Mouse (Mus musculus): ENCODE results near the gene Gja5.
"Not testable (repeated sequence)": the region's sequence is repeated elsewhere in the genome, so short reads cannot be mapped to it uniquely, and the experiment has no call there.

Gja5 gene

GRCm38 (mm10) chr3:97037119-97037518 is 132.6 kb downstream of the Gja5 start:
- no peak for DNase-seq (ENCODE audit: low spot score)

GRCm38 (mm10) chr3:97039721-97040120 is 135.2 kb downstream of the Gja5 start:
- no peak for DNase-seq (ENCODE audit: low spot score)

- DNase-seq (ENCODE audit: low spot score) = no peak
These were observed 139.7 kb downstream of the Gja5 start for GRCm38 (mm10) chr3:97044188-97044587.

GRCm38 (mm10) chr3:97047757-97048156 is 143.3 kb downstream of the Gja5 start:
- DNase-seq (ENCODE audit: low spot score) = no peak

GRCm38 (mm10) chr3:97048360-97048759 is 143.9 kb downstream of the Gja5 start:
- no peak for DNase-seq (ENCODE audit: low spot score)

GRCm38 (mm10) chr3:97051264-97051744 is 146.8 kb downstream of the Gja5 start:
- DNase-seq (ENCODE audit: low spot score) = peak; percentile 32

GRCm38 (mm10) chr3:97052069-97052799 is 147.7 kb downstream of the Gja5 start:
- peak; percentile 9 for DNase-seq (ENCODE audit: low spot score)

GRCm38 (mm10) chr3:97058704-97059103 is 154.2 kb downstream of the Gja5 start:
- no peak for DNase-seq (ENCODE audit: low spot score)

GRCm38 (mm10) chr3:97060119-97060518 is 155.6 kb downstream of the Gja5 start:
- no peak for DNase-seq (ENCODE audit: low spot score)

- no peak for DNase-seq (ENCODE audit: low spot score)
These were observed 158.3 kb downstream of the Gja5 start for GRCm38 (mm10) chr3:97062814-97063213.

GRCm38 (mm10) chr3:97064046-97064445 is 159.6 kb downstream of the Gja5 start:
- DNase-seq (ENCODE audit: low spot score) = no peak

GRCm38 (mm10) chr3:97069589-97069988 is 165.1 kb downstream of the Gja5 start:
- not testable (repeated sequence) for DNase-seq (ENCODE audit: low spot score)

GRCm38 (mm10) chr3:97071916-97072315 is 167.4 kb downstream of the Gja5 start:
- not testable (repeated sequence) for DNase-seq (ENCODE audit: low spot score)

- not testable (repeated sequence) for DNase-seq (ENCODE audit: low spot score)
These were observed 167.9 kb downstream of the Gja5 start for GRCm38 (mm10) chr3:97072361-97072760.

GRCm38 (mm10) chr3:97075744-97076350 is 171.4 kb downstream of the Gja5 start:
- not testable (repeated sequence) for DNase-seq (ENCODE audit: low spot score)

- peak; percentile 52 for DNase-seq (ENCODE audit: low spot score)
These were observed 171.9 kb downstream of the Gja5 start for GRCm38 (mm10) chr3:97076412-97076811.

GRCm38 (mm10) chr3:97078436-97078835 is 173.9 kb downstream of the Gja5 start:
- DNase-seq (ENCODE audit: low spot score) = no peak

- DNase-seq (ENCODE audit: low spot score) = no peak
These were observed 177.7 kb downstream of the Gja5 start for GRCm38 (mm10) chr3:97082156-97082555.

GRCm38 (mm10) chr3:97087326-97087725 is 182.8 kb downstream of the Gja5 start:
- peak; percentile 12 for DNase-seq (ENCODE audit: low spot score)

GRCm38 (mm10) chr3:97088291-97088690 is 183.8 kb downstream of the Gja5 start:
- not testable (repeated sequence) for DNase-seq (ENCODE audit: low spot score)

GRCm38 (mm10) chr3:97091971-97092370 is 187.5 kb downstream of the Gja5 start:
- not testable (repeated sequence) for DNase-seq (ENCODE audit: low spot score)

- not testable (repeated sequence) for DNase-seq (ENCODE audit: low spot score)
These were observed 192.2 kb downstream of the Gja5 start for GRCm38 (mm10) chr3:97096664-97097063.
